Mouse (Mus musculus): Measurements from ENCODE around the gene Nudt8.

DNA sequence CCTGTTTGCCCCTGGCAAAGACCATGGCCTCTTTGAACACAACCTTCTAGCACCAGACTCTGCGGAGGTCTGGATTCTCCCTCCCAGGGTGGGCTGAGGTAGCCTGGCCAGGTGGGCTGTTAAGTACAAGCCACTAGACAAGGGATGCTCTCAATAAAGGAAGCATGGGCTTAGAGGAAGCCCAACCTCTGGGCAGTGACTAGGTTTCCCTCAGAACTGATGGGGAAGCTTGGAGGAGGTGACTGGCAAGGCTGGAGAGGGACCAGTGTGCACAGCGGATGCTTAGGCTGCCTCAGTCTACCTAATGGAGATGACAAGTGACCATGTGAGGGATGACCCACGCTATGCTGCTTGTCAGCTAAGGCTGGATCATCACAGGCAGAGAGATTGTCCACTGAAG is 8.4 kb upstream of the Nudt8 start:
- no peak for TF ChIP-seq GATA1 (IDR thresholded peaks at IDR 0.05; ENCODE audit: low read length)
- TF ChIP-seq TAL1 (IDR thresholded peaks at IDR 0.05; ENCODE audit: low read length), result no peak
